11 mouse cellular contexts compared by ENCODE assay signal in genomic region chr4:149571209-149571608, GRCm38 (mm10). TPM values are rescaled to one million over a fixed set of nuclear protein-coding genes. Genes with fewer than 3 reads are reported as not detected.
DNase-seq lines count a peak whose midpoint lies in the region; ATAC-seq and TF ChIP-seq lines count a peak whose summit lies in the region.
"Had no signal": no experiment of that assay in that cellular context is flagged by ENCODE, and none has a peak within 500 bp of the region (broad histone marks: within the 10 kb centered on the region; RNA-seq: fewer than 3 reads in every experiment).

No protein-coding gene starts in this region.

- TF ChIP-seq CTCF in intestine, postnatal 0 days (IDR thresholded peaks at IDR 0.05; ENCODE audit: low read depth): no peak

- H3K27me3 ChIP-seq in kidney, embryonic 15.5 days: no peaks in the 10 kb centered on the region
- H3K27me3 ChIP-seq in embryonic facial prominence, embryonic 15.5 days: no peaks in the 10 kb centered on the region
- no peaks in the 10 kb centered on the region for H3K27me3 ChIP-seq in intestine, postnatal 0 days (replicated peaks; ENCODE audit: control insufficient read depth, insufficient read depth, low read length)
- no peaks in the 10 kb centered on the region for H3K27me3 ChIP-seq in midbrain, embryonic 16.5 days (ENCODE audit: control insufficient read depth, insufficient read depth, low read depth, low read length)

- H3K9me3 ChIP-seq in kidney, embryonic 15.5 days (replicated peaks): no peaks in the 10 kb centered on the region
- no peaks in the 10 kb centered on the region for H3K9me3 ChIP-seq in embryonic facial prominence, embryonic 15.5 days (replicated peaks)
- H3K9me3 ChIP-seq in intestine, postnatal 0 days (ENCODE audit: control insufficient read depth): no peaks in the 10 kb centered on the region
- no peaks in the 10 kb centered on the region for H3K9me3 ChIP-seq in midbrain, embryonic 16.5 days (replicated peaks; ENCODE audit: control insufficient read depth, low read length, poor library complexity, severe bottlenecking)
- H3K9me3 ChIP-seq: G1E; liver, embryonic 13.5 days had no signal

- no peak overlapping the region for H3K4me3 ChIP-seq in kidney, embryonic 15.5 days (replicated peaks)
- H3K4me3 ChIP-seq in embryonic facial prominence, embryonic 15.5 days (replicated peaks): no peak overlapping the region
- no peak overlapping the region for H3K4me3 ChIP-seq in intestine, postnatal 0 days (ENCODE audit: low read depth, low read length)
- H3K4me3 ChIP-seq in midbrain, embryonic 16.5 days (ENCODE audit: low read depth, low read length): no peak overlapping the region
- H3K4me3 ChIP-seq: liver, embryonic 13.5 days had no signal

- ATAC-seq in kidney, embryonic 15.5 days (replicated peaks; ENCODE audit: low FRiP score): no peak
- no peak for ATAC-seq in embryonic facial prominence, embryonic 15.5 days (ENCODE audit: insufficient number of reproducible peaks, low FRiP score, low TSS enrichment, low read depth)
- peak; percentile 60 for ATAC-seq in intestine, postnatal 0 days
- ATAC-seq in megakaryocyte progenitor cell, adult 5-6 weeks (replicated peaks; ENCODE audit: poor library complexity): no peak
- no peak for ATAC-seq in midbrain, embryonic 16.5 days

- DNase-seq in kidney, adult 18-20 months: no peak
- peak; percentile 74 for DNase-seq in lung, postnatal 36 days
- DNase-seq in left cerebral cortex, adult 18-20 months (ENCODE audit: low spot score in 2 of 2): no peak
- DNase-seq: layer of hippocampus, adult 9-11 months; liver, embryonic 13.5 days had no signal

- peaks cover 28% of the 10 kb centered on the region for H3K4me1 ChIP-seq in kidney, embryonic 15.5 days
- peaks cover 60% of the 10 kb centered on the region for H3K4me1 ChIP-seq in embryonic facial prominence, embryonic 15.5 days
- H3K4me1 ChIP-seq in intestine, postnatal 0 days (replicated peaks; ENCODE audit: control insufficient read depth, insufficient read depth, low read length): peaks cover 16% of the 10 kb centered on the region
- peaks cover 3% of the 10 kb centered on the region for H3K4me1 ChIP-seq in midbrain, embryonic 16.5 days (ENCODE audit: control insufficient read depth, insufficient read depth, low read length)

- H3K36me3 ChIP-seq in kidney, embryonic 15.5 days: no peaks in the 10 kb centered on the region
- H3K36me3 ChIP-seq in embryonic facial prominence, embryonic 15.5 days: no peaks in the 10 kb centered on the region
- no peaks in the 10 kb centered on the region for H3K36me3 ChIP-seq in intestine, postnatal 0 days (ENCODE audit: control insufficient read depth, insufficient read depth)
- H3K36me3 ChIP-seq in midbrain, embryonic 16.5 days (ENCODE audit: control insufficient read depth, insufficient read depth, low read length): no peaks in the 10 kb centered on the region
- H3K36me3 ChIP-seq: G1E; liver, embryonic 13.5 days had no signal

- H3K27ac ChIP-seq in kidney, embryonic 15.5 days: peak overlapping the region; percentile 4; the same call in 1 of the 2 replicates
- peak overlapping the region; percentile 70 for H3K27ac ChIP-seq in embryonic facial prominence, embryonic 15.5 days (replicated peaks)
- peak overlapping the region; percentile 87 for H3K27ac ChIP-seq in intestine, postnatal 0 days (ENCODE audit: low read depth, low read length)
- H3K27ac ChIP-seq in midbrain, embryonic 16.5 days (ENCODE audit: low read length): no peak overlapping the region
- H3K27ac ChIP-seq: liver, embryonic 13.5 days had no signal

- WGBS in kidney, embryonic 15.5 days: 51% methylated on average over 5 of the region's 5 CpGs
- WGBS in embryonic facial prominence, embryonic 15.5 days: 52% methylated on average over 5 of the region's 5 CpGs
- WGBS in intestine, postnatal 0 days: 20% methylated on average over 5 of the region's 5 CpGs
- WGBS in midbrain, embryonic 16.5 days: 88% methylated on average over 5 of the region's 5 CpGs

- no peak overlapping the region for H3K9ac ChIP-seq in kidney, embryonic 15.5 days
- no peak overlapping the region for H3K9ac ChIP-seq in embryonic facial prominence, embryonic 15.5 days
- H3K9ac ChIP-seq in intestine, postnatal 0 days (ENCODE audit: low read depth, low read length): no peak overlapping the region
- no peak overlapping the region for H3K9ac ChIP-seq in midbrain, embryonic 16.5 days (ENCODE audit: low read depth, low read length)
- H3K9ac ChIP-seq: liver, embryonic 13.5 days had no signal

- no peak overlapping the region for H3K4me2 ChIP-seq in kidney, embryonic 15.5 days
- H3K4me2 ChIP-seq in embryonic facial prominence, embryonic 15.5 days (replicated peaks): no peak overlapping the region
- H3K4me2 ChIP-seq in intestine, postnatal 0 days (replicated peaks; ENCODE audit: low read depth): peak overlapping the region; percentile 7; the same call in 1 of the 2 replicates
- no peak overlapping the region for H3K4me2 ChIP-seq in midbrain, embryonic 16.5 days (ENCODE audit: low read length)
- H3K4me2 ChIP-seq: liver, embryonic 13.5 days had no signal

RNA-seq across cellular contexts. Expression of gene Clstn1, which starts 15.1 kb away (rescaled TPM):
- 36.7 and 41.8 TPM in 2 replicates for polyA plus RNA-seq in kidney, embryonic 15.5 days (2015; fragmentation: Nextera tagmentation; extraction: Ambion mirVana)
- 64.5 and 71.4 TPM in 2 replicates for polyA plus RNA-seq in embryonic facial prominence, embryonic 15.5 days (2015; fragmentation: Nextera tagmentation; extraction: Ambion mirVana)
- 34.3 and 34.7 TPM in 2 replicates for polyA plus RNA-seq in intestine, postnatal 0 days (2015; fragmentation: Nextera tagmentation; extraction: Ambion mirVana)
- total RNA-seq in megakaryocyte progenitor cell, adult 5-6 weeks (2015): 2.2 and 4.0 TPM in 2 replicates
- total RNA-seq in megakaryocyte progenitor cell, adult 5-6 weeks (2017): 4.1 and 5.9 TPM in 2 replicates
- 80.2 and 99.8 TPM in 2 replicates for polyA plus RNA-seq in midbrain, embryonic 16.5 days (2015; fragmentation: Nextera tagmentation; extraction: Ambion mirVana)
- total RNA-seq in left cerebral cortex, adult 18-20 months (2021): 1,000 to 10,000 TPM; 1,374 to 1,386 TPM

RNA-seq across cellular contexts. Expression of gene Ctnnbip1, which starts 53.2 kb away (rescaled TPM):
- 62.1 and 64.8 TPM in 2 replicates for polyA plus RNA-seq in kidney, embryonic 15.5 days (2015; fragmentation: Nextera tagmentation; extraction: Ambion mirVana)
- polyA plus RNA-seq in embryonic facial prominence, embryonic 15.5 days (2015; fragmentation: Nextera tagmentation; extraction: Ambion mirVana): 67.8 and 72.7 TPM in 2 replicates
- polyA plus RNA-seq in intestine, postnatal 0 days (2015; fragmentation: Nextera tagmentation; extraction: Ambion mirVana): 52.8 and 53.5 TPM in 2 replicates
- total RNA-seq in megakaryocyte progenitor cell, adult 5-6 weeks (2015): 2.2 and 3.4 TPM in 2 replicates
- 1.6 and 3.4 TPM in 2 replicates for total RNA-seq in megakaryocyte progenitor cell, adult 5-6 weeks (2017)
- polyA plus RNA-seq in midbrain, embryonic 16.5 days (2015; fragmentation: Nextera tagmentation; extraction: Ambion mirVana): 111 TPM in 2 replicates
- total RNA-seq in left cerebral cortex, adult 18-20 months (2021): 10 to 100 TPM; 33.0 to 33.3 TPM
